Mouse (Mus musculus) limb, embryonic 15.5 days (tissue): Measurements from ENCODE around the gene Kirrel3. TPM values are rescaled to one million over a fixed set of nuclear protein-coding genes. Genes with fewer than 3 reads are reported as not detected.

Experiments
- ATAC-seq: fragments of 200-750 bp; cut with Nextera tagmentation; 2 replicates; pipeline ENCODE4 v1.8.0; 2017; ENCODE audit warnings: low read depth, moderate TSS enrichment; ENCODE audit not compliant: insufficient number of reproducible peaks, low FRiP score, low TSS enrichment
- H3K27ac ChIP-seq: fragments of 300-500 bp; sonication (generic); 2 replicates; pipeline ENCODE4 v1.5.1; 2015; ENCODE audit warnings: moderate library complexity, mild to moderate bottlenecking, inconsistent platforms
- H3K27me3 ChIP-seq: fragments of 300-500 bp; sonication (generic); 2 replicates; pipeline ENCODE4 v1.6.1; 2015; ENCODE audit warnings: inconsistent platforms
- H3K36me3 ChIP-seq: fragments of 300-500 bp; sonication (generic); 2 replicates; pipeline ENCODE4 v1.6.1; 2015; ENCODE audit warnings: inconsistent platforms
- H3K4me1 ChIP-seq: fragments of 300-500 bp; sonication (generic); 2 replicates; pipeline ENCODE4 v1.6.1; 2015; ENCODE audit warnings: inconsistent platforms
- H3K4me2 ChIP-seq: fragments of 300-500 bp; sonication (generic); 2 replicates; pipeline ENCODE4 v1.6.1; 2015; ENCODE audit warnings: mild to moderate bottlenecking, inconsistent platforms
- H3K4me3 ChIP-seq: fragments of 300-500 bp; sonication (generic); 2 replicates; pipeline ENCODE4 v1.5.1; 2015; ENCODE audit warnings: mild to moderate bottlenecking, inconsistent platforms
- H3K9ac ChIP-seq: fragments of 300-500 bp; sonication (generic); 2 replicates; pipeline ENCODE4 v1.6.1; 2015; ENCODE audit warnings: inconsistent platforms
- H3K9me3 ChIP-seq: fragments of 300-500 bp; sonication (generic); 2 replicates; pipeline ENCODE4 v1.6.1; 2016; ENCODE audit warnings: inconsistent platforms
- WGBS: fragments of 180-500 bp; shearing (Covaris S2); methylation state at CpG from one replicate; pipeline ENCODE4 v1.1.7; 2015; 5-methylcytosine and 5-hydroxymethylcytosine counted together
- polyA plus RNA-seq: library from polyadenylated mRNA; unstranded; fragments of >200 nt; fragmentation: Nextera tagmentation; extraction: Ambion mirVana; gene quantifications from 2 replicates; pipeline ENCODE4 v1.2.1, GENCODE M21; 2015

Gene Kirrel3
- polyA plus RNA-seq, 1 experiment from 2014 or later, result 13.5 TPM

GRCm38 (mm10) chr9:34965041-34965415 lies 479.3 kb downstream of the Kirrel3 start:
- Histone ChIP-seq H3K4me1 (no peaks in the 10 kb centered on the region), H3K9ac (no peak overlapping the region), H3K4me2 (no peak overlapping the region), H3K4me3 (no peak overlapping the region), H3K27ac (no peak overlapping the region), H3K9me3 (no peaks in the 10 kb centered on the region), H3K27me3 (no peaks in the 10 kb centered on the region), H3K36me3 (no peaks in the 10 kb centered on the region)
- WGBS, result 20% methylated on average over 4 of the region's 4 CpGs
- no peak for ATAC-seq

- Histone ChIP-seq H3K36me3 (no peaks in the 10 kb centered on the region), H3K4me2 (no peak overlapping the region), H3K9me3 (no peaks in the 10 kb centered on the region), H3K4me1 (0 out of 2 replicates have a peak, but pooled peaks cover 2% of the 10 kb centered on the region), H3K27me3 (no peaks in the 10 kb centered on the region), H3K27ac (no peak overlapping the region), H3K4me3 (no peak overlapping the region), H3K9ac (no peak overlapping the region)
- ATAC-seq, result no peak
- WGBS, result 41% methylated on average over 6 of the region's 6 CpGs
These were observed 482.1 kb downstream of the Kirrel3 start for GRCm38 (mm10) chr9:34967772-34968171.

GRCm38 (mm10) chr9:34969881-34970490 lies 484.3 kb downstream of the Kirrel3 start:
- H3K4me2 ChIP-seq, result no peak overlapping the region
- no peak for ATAC-seq
- no peaks in the 10 kb centered on the region for H3K27me3 ChIP-seq
- H3K4me3 ChIP-seq, result no peak overlapping the region
- H3K9me3 ChIP-seq, result no peaks in the 10 kb centered on the region
- H3K9ac ChIP-seq, result no peak overlapping the region
- H3K36me3 ChIP-seq, result no peaks in the 10 kb centered on the region
- 0 out of 2 replicates have a peak, but pooled peaks cover 2% of the 10 kb centered on the region for H3K4me1 ChIP-seq
- H3K27ac ChIP-seq, result no peak overlapping the region
- WGBS, result 65% methylated on average over 6 of the region's 6 CpGs

- no peak overlapping the region for H3K4me2 ChIP-seq
- no peak for ATAC-seq
- H3K27ac ChIP-seq, result no peak overlapping the region
- no peak overlapping the region for H3K4me3 ChIP-seq
- peaks cover 9% of the 10 kb centered on the region for H3K4me1 ChIP-seq
- no peaks in the 10 kb centered on the region for H3K36me3 ChIP-seq
- H3K27me3 ChIP-seq, result no peaks in the 10 kb centered on the region
- H3K9ac ChIP-seq, result no peak overlapping the region
- no peaks in the 10 kb centered on the region for H3K9me3 ChIP-seq
- WGBS, result 87% methylated on average over 1 of the region's 1 CpGs
These were observed 488.6 kb downstream of the Kirrel3 start for GRCm38 (mm10) chr9:34974326-34974725.

- Histone ChIP-seq H3K9me3 (no peaks in the 10 kb centered on the region), H3K9ac (no peak overlapping the region), H3K36me3 (no peaks in the 10 kb centered on the region), H3K27ac (no peak overlapping the region), H3K4me3 (no peak overlapping the region), H3K4me1 (peaks cover 9% of the 10 kb centered on the region), H3K4me2 (no peak overlapping the region), H3K27me3 (no peaks in the 10 kb centered on the region)
- 86% methylated on average over 6 of the region's 6 CpGs for WGBS
- ATAC-seq, result no peak
These were observed 489.6 kb downstream of the Kirrel3 start for GRCm38 (mm10) chr9:34975245-34975644.

GRCm38 (mm10) chr9:34976596-34977462 lies 491.1 kb downstream of the Kirrel3 start:
- H3K9me3 ChIP-seq, result no peaks in the 10 kb centered on the region
- peaks cover 7% of the 10 kb centered on the region for H3K4me1 ChIP-seq
- no peak overlapping the region for H3K4me3 ChIP-seq
- WGBS, result 38% methylated on average over 8 of the region's 8 CpGs
- no peak overlapping the region for H3K27ac ChIP-seq
- H3K9ac ChIP-seq, result no peak overlapping the region
- H3K27me3 ChIP-seq, result no peaks in the 10 kb centered on the region
- H3K4me2 ChIP-seq, result no peak overlapping the region
- no peaks in the 10 kb centered on the region for H3K36me3 ChIP-seq
- ATAC-seq, result no peak

GRCm38 (mm10) chr9:34977700-34978099 lies 492.0 kb downstream of the Kirrel3 start:
- Histone ChIP-seq H3K36me3 (no peaks in the 10 kb centered on the region), H3K9ac (no peak overlapping the region), H3K27me3 (no peaks in the 10 kb centered on the region), H3K4me1 (peaks cover 7% of the 10 kb centered on the region), H3K4me3 (no peak overlapping the region), H3K27ac (no peak overlapping the region), H3K4me2 (no peak overlapping the region), H3K9me3 (no peaks in the 10 kb centered on the region)
- ATAC-seq, result no peak
- WGBS, result 74% methylated on average over 8 of the region's 8 CpGs

- no peak overlapping the region for H3K4me3 ChIP-seq
- no peak overlapping the region for H3K4me2 ChIP-seq
- H3K9me3 ChIP-seq, result no peaks in the 10 kb centered on the region
- no peak overlapping the region for H3K27ac ChIP-seq
- no peak overlapping the region for H3K9ac ChIP-seq
- H3K4me1 ChIP-seq, result peaks cover 7% of the 10 kb centered on the region
- WGBS, result 72% methylated on average over 3 of the region's 3 CpGs
- ATAC-seq, result no peak
- no peaks in the 10 kb centered on the region for H3K36me3 ChIP-seq
- H3K27me3 ChIP-seq, result no peaks in the 10 kb centered on the region
These were observed 492.5 kb downstream of the Kirrel3 start for GRCm38 (mm10) chr9:34978229-34978628.

GRCm38 (mm10) chr9:34980516-34981265 lies 495.0 kb downstream of the Kirrel3 start:
- Histone ChIP-seq H3K9ac (no peak overlapping the region), H3K27ac (no peak overlapping the region), H3K4me2 (no peak overlapping the region), H3K36me3 (no peaks in the 10 kb centered on the region), H3K27me3 (no peaks in the 10 kb centered on the region), H3K4me1 (peaks cover 7% of the 10 kb centered on the region), H3K4me3 (no peak overlapping the region), H3K9me3 (no peaks in the 10 kb centered on the region)
- 88% methylated on average over 5 of the region's 5 CpGs for WGBS
- ATAC-seq, result no peak

- Histone ChIP-seq H3K4me2 (no peak overlapping the region), H3K9ac (no peak overlapping the region)
- 30% methylated on average over 12 of the region's 12 CpGs for WGBS
These were observed 498.1 kb downstream of the Kirrel3 start for GRCm38 (mm10) chr9:34983513-34984462.

GRCm38 (mm10) chr9:34986156-34986555 lies 500.5 kb downstream of the Kirrel3 start:
- H3K9ac ChIP-seq, result no peak overlapping the region
- H3K4me2 ChIP-seq, result no peak overlapping the region
- ATAC-seq, result no peak
- H3K4me3 ChIP-seq, result no peak overlapping the region
- H3K27ac ChIP-seq, result no peak overlapping the region
- H3K9me3 ChIP-seq, result no peaks in the 10 kb centered on the region
- no peaks in the 10 kb centered on the region for H3K27me3 ChIP-seq
- H3K4me1 ChIP-seq, result no peaks in the 10 kb centered on the region
- no peaks in the 10 kb centered on the region for H3K36me3 ChIP-seq

More at GRCm38 (mm10) chr9:34983513-34984462, 498.1 kb downstream of the Kirrel3 start:
- no peaks in the 10 kb centered on the region for H3K9me3 ChIP-seq
- H3K27me3 ChIP-seq, result no peaks in the 10 kb centered on the region
- no peak overlapping the region for H3K27ac ChIP-seq
- ATAC-seq, result no peak
- H3K4me1 ChIP-seq, result no peaks in the 10 kb centered on the region
- H3K4me3 ChIP-seq, result no peak overlapping the region
- H3K36me3 ChIP-seq, result no peaks in the 10 kb centered on the region
